Mouse (Mus musculus) ES-E14 (cell line): Measurements from ENCODE around the gene Sipa1l3. TPM values are rescaled to one million over a fixed set of nuclear protein-coding genes. Genes with fewer than 3 reads are reported as not detected.
A peak's percentile ranks its signal among the peaks of the same experiment; 100 is the strongest.

ENCODE experiments used
- DNase-seq: peaks from one replicate; pipeline ENCODE4 v3.0.0-alpha.2; 2013; ENCODE audit warnings: low read depth, low spot score
- H3K27ac ChIP-seq: 2 replicates; pipeline ENCODE4 v1.5.1; 2012; ENCODE audit warnings: low read depth, mild to moderate bottlenecking, low read length, moderate library complexity, mixed read lengths; ENCODE audit not compliant: poor library complexity, insufficient read depth, severe bottlenecking
- H3K36me3 ChIP-seq: 2 replicates; pipeline ENCODE4 v1.6.1; 2012; ENCODE audit warnings: mild to moderate bottlenecking, low read length, moderate library complexity, mixed read lengths; ENCODE audit not compliant: control insufficient read depth, poor library complexity, insufficient read depth, severe bottlenecking
- H3K4me1 ChIP-seq, 2 experiments: fragments of 150-350 bp in 1 of 2; sonication (generic) in 1 of 2; 2 replicates each; pipeline ENCODE4 v1.6.1; 2012; ENCODE audit warnings: low read length in 2 of 2, mild to moderate bottlenecking in 1 of 2, mixed read lengths in 1 of 2; ENCODE audit not compliant: control insufficient read depth in 2 of 2, insufficient read depth in 2 of 2, poor library complexity in 1 of 2
- H3K4me3 ChIP-seq, 2 experiments: fragments of 150-350 bp in 1 of 2; sonication (generic) in 1 of 2; 2 replicates each; pipeline ENCODE4 v1.5.1; 2012; ENCODE audit warnings: low read length in 2 of 2, low read depth in 1 of 2, mild to moderate bottlenecking in 1 of 2, mixed read lengths in 1 of 2; ENCODE audit not compliant: insufficient read depth in 1 of 2, poor library complexity in 1 of 2, severe bottlenecking in 1 of 2
- H3K9ac ChIP-seq: 2 replicates; pipeline ENCODE4 v1.6.1; 2012; ENCODE audit warnings: low read depth, mild to moderate bottlenecking, low read length, mixed read lengths; ENCODE audit not compliant: poor library complexity, insufficient read depth, severe bottlenecking
- H3K9me3 ChIP-seq: fragments of 150-350 bp; sonication (generic); 2 replicates; pipeline ENCODE4 v1.6.1; 2012; ENCODE audit warnings: low read depth, mild to moderate bottlenecking, low read length; ENCODE audit not compliant: control insufficient read depth, insufficient read depth
- CHD2 ChIP-seq: IDR thresholded peaks from 2 replicates; pipeline ENCODE4 v1.6.1; 2014; ENCODE audit warnings: mild to moderate bottlenecking, low read depth, low read length, inconsistent platforms
- HCFC1 ChIP-seq: IDR thresholded peaks from 2 replicates; pipeline ENCODE4 v1.6.1; 2012; ENCODE audit warnings: low read length, inconsistent platforms, borderline replicate concordance; ENCODE audit not compliant: insufficient read depth
- MAFK ChIP-seq: IDR thresholded peaks from 2 replicates; pipeline ENCODE4 v1.6.1; 2014; ENCODE audit warnings: mild to moderate bottlenecking, low read depth, low read length, inconsistent platforms; ENCODE audit not compliant: insufficient read depth
- ZC3H11A ChIP-seq: IDR thresholded peaks from 2 replicates; pipeline ENCODE4 v1.6.1; 2012; ENCODE audit warnings: low read depth, mild to moderate bottlenecking, inconsistent platforms, low read length, borderline replicate concordance
- ZNF384 ChIP-seq: IDR thresholded peaks from 2 replicates; pipeline ENCODE4 v1.6.1; 2012; ENCODE audit warnings: low read depth, low read length, inconsistent platforms
- in situ Hi-C, 2 experiments: fragments of 600-800 bp; cut with MboI; formaldehyde crosslinking; loops; one replicate each; pipeline ENCODE4 v1.15.1; 2025; ENCODE audit warnings: low sequenced_read_pairs in 2 of 2, inconsistent platforms in 1 of 2; ENCODE audit not compliant: unreplicated experiment in 2 of 2
- total RNA-seq: library from RNA; depleted of rRNA; stranded (reverse); fragments of 300-350 nt; gene quantifications from 2 replicates; pipeline ENCODE4 v1.2.3, GENCODE M21; 2012

Gene Sipa1l3
- total RNA-seq, 1 experiment, result 27.5 TPM

GRCm38 (mm10) chr7:29370031-29370430 lies 148.4 kb downstream of the Sipa1l3 start:
- in situ Hi-C loops, result no loop called here
- TF ChIP-seq HCFC1 (no peak), MAFK (no peak)
- Histone ChIP-seq H3K36me3 (peaks cover 15% of the 10 kb centered on the region; the same call in 1 of the 2 replicates), H3K9me3 (no peaks in the 10 kb centered on the region), H3K27ac (no peak overlapping the region), H3K9ac (no peak overlapping the region), H3K4me1 (peaks cover 0 to 2% of the 10 kb centered on the region in 2 experiments; a peak in 1 of 4 replicates), H3K4me3 (no peak overlapping the region)
- no peak for DNase-seq

- Histone ChIP-seq H3K36me3 (peaks cover 11% of the 10 kb centered on the region; the same call in 1 of the 2 replicates), H3K4me1 (peaks cover 0 to 2% of the 10 kb centered on the region in 2 experiments; a peak in 1 of 4 replicates), H3K27ac (no peak overlapping the region), H3K9ac (no peak overlapping the region), H3K4me3 (no peak overlapping the region), H3K9me3 (no peaks in the 10 kb centered on the region)
- TF ChIP-seq ZC3H11A (no peak), ZNF384 (no peak), CHD2 (no peak), HCFC1 (no peak), MAFK (no peak)
- in situ Hi-C loops, result no loop called here
- no peak for DNase-seq
These were observed 150.5 kb downstream of the Sipa1l3 start for GRCm38 (mm10) chr7:29368004-29368320.

- no peaks in the 10 kb centered on the region for H3K9me3 ChIP-seq
- no peak overlapping the region for H3K27ac ChIP-seq
- peak overlapping the region; percentile 21; the same call in 1 of the 2 replicates for H3K9ac ChIP-seq
- no peak for TF ChIP-seq ZC3H11A
- H3K36me3 ChIP-seq, result peaks cover 11% of the 10 kb centered on the region; the same call in 1 of the 2 replicates
- no peak overlapping the region for H3K4me3 ChIP-seq
- H3K4me1 ChIP-seq, result peaks cover 0 to 2% of the 10 kb centered on the region in 2 experiments; a peak in 1 of 4 replicates
- no peak for DNase-seq
- in situ Hi-C loops, result no loop called here
These were observed 151.1 kb downstream of the Sipa1l3 start for GRCm38 (mm10) chr7:29367166-29368003.

DNA sequence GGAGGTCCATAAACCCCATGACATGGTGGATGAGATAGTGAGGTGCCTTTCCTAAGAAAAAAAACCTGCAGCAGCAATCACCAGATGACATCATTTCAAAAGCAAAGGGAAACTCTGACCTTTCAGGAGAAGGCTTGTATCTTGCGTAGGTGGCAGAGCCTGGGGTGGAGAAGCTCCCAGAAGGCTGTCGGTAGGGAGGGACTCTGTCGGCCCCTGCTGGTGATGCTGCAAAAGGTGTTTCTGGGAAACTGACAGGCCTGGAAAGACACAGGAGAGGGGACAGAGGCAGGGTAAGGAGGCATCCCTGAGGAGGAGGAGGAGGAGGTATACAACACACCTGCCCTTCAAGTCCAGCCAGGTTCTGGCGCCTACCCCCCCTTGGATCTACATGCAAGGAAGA lies 154.4 kb downstream of the Sipa1l3 start:
- no peak for TF ChIP-seq ZC3H11A
- no peak for TF ChIP-seq CHD2
- TF ChIP-seq ZNF384, result no peak
- TF ChIP-seq HCFC1, result no peak
- no peak for TF ChIP-seq MAFK
- Histone ChIP-seq H3K36me3 (peaks cover 5% of the 10 kb centered on the region; the same call in 1 of the 2 replicates), H3K4me1 (peaks cover 0 to 2% of the 10 kb centered on the region in 2 experiments; a peak in 1 of 4 replicates)

GRCm38 (mm10) chr7:29361497-29361896 lies 156.9 kb downstream of the Sipa1l3 start:
- Histone ChIP-seq H3K9ac (no peak overlapping the region), H3K36me3 (peaks cover 9% of the 10 kb centered on the region; the same call in 1 of the 2 replicates), H3K4me3 (no peak overlapping the region), H3K9me3 (no peaks in the 10 kb centered on the region), H3K27ac (no peak overlapping the region), H3K4me1 (no peaks in the 10 kb centered on the region)
- in situ Hi-C loops, result no loop called here
- TF ChIP-seq HCFC1 (no peak), MAFK (no peak), CHD2 (no peak), ZNF384 (no peak), ZC3H11A (no peak)
- no peak for DNase-seq

More for the DNA sequence above, 154.4 kb downstream of the Sipa1l3 start:
- Histone ChIP-seq H3K27ac (no peak overlapping the region), H3K9me3 (no peaks in the 10 kb centered on the region), H3K4me3 (no peak overlapping the region), H3K9ac (no peak overlapping the region)
- in situ Hi-C loops, result no loop called here
- DNase-seq, result no peak
